Mouse (Mus musculus) forebrain, embryonic 16.5 days (tissue): ENCODE measurements around the gene Dnajb12. TPM values are rescaled to one million over a fixed set of nuclear protein-coding genes. Genes with fewer than 3 reads are reported as not detected.
A peak's percentile ranks its signal among the peaks of the same experiment; 100 is the strongest.
"Not testable (repeated sequence)": the region's sequence is repeated elsewhere in the genome, so short reads cannot be mapped to it uniquely, and the experiment has no call there.

Experiments
- ATAC-seq: fragments of 200-750 bp; cut with Nextera tagmentation; 2 replicates; pipeline ENCODE4 v1.8.0; 2017; ENCODE audit warnings: mild to moderate bottlenecking, moderate library complexity
- H3K27ac ChIP-seq: fragments of 300-500 bp; sonication (generic); 2 replicates; pipeline ENCODE4 v1.5.1; 2014; ENCODE audit warnings: low read length, control low read depth
- H3K27me3 ChIP-seq: fragments of 300-500 bp; sonication (generic); replicated peaks from 2 replicates; pipeline ENCODE4 v1.6.1; 2014; ENCODE audit warnings: low read length; ENCODE audit not compliant: control insufficient read depth, insufficient read depth
- H3K36me3 ChIP-seq: fragments of 300-500 bp; sonication (generic); 2 replicates; pipeline ENCODE4 v1.6.1; 2014; ENCODE audit not compliant: control insufficient read depth, insufficient read depth
- H3K4me1 ChIP-seq: fragments of 300-500 bp; sonication (generic); replicated peaks from 2 replicates; pipeline ENCODE4 v1.6.1; 2014; ENCODE audit warnings: low read length; ENCODE audit not compliant: control insufficient read depth, insufficient read depth
- H3K4me2 ChIP-seq: fragments of 300-500 bp; sonication (generic); 2 replicates; pipeline ENCODE4 v1.6.1; 2014; ENCODE audit warnings: mild to moderate bottlenecking, low read length, control low read depth
- H3K4me3 ChIP-seq: fragments of 300-500 bp; sonication (generic); replicated peaks from 2 replicates; pipeline ENCODE4 v1.5.1; 2014; ENCODE audit warnings: mild to moderate bottlenecking, low read length, control low read depth
- H3K9ac ChIP-seq: fragments of 300-500 bp; sonication (generic); replicated peaks from 2 replicates; pipeline ENCODE4 v1.6.1; 2014; ENCODE audit warnings: low read depth, low read length, control low read depth
- H3K9me3 ChIP-seq: fragments of 300-500 bp; sonication (generic); 2 replicates; pipeline ENCODE4 v1.6.1; 2016; ENCODE audit warnings: low read length; ENCODE audit not compliant: control insufficient read depth
- WGBS: fragments of 180-500 bp; shearing (Covaris S2); extraction: QIAGEN DNeasy Blood & Tissue Kit; methylation state at CpG from one replicate; pipeline ENCODE4 v1.1.7; 2014; 5-methylcytosine and 5-hydroxymethylcytosine counted together
- polyA plus RNA-seq: library from polyadenylated mRNA; unstranded; fragments of >200 nt; fragmentation: Nextera tagmentation; extraction: Ambion mirVana; gene quantifications from 2 replicates; pipeline ENCODE4 v1.2.1, GENCODE M21; 2015

Gene Dnajb12
- polyA plus RNA-seq, 1 experiment from 2014 or later: 18.5 TPM

GRCm38 (mm10) chr10:59864884-59865726 is 14.3 kb upstream of the Dnajb12 start:
- WGBS: 35% methylated on average over 13 of the region's 13 CpGs
- no peak overlapping the region for H3K4me3 ChIP-seq

GRCm38 (mm10) chr10:59868266-59868665 is 11.1 kb upstream of the Dnajb12 start:
- Histone ChIP-seq H3K4me3 (no peak overlapping the region), H3K9me3 (no peaks in the 10 kb centered on the region), H3K4me2 (no peak overlapping the region), H3K27me3 (no peaks in the 10 kb centered on the region), H3K4me1 (peaks cover 9% of the 10 kb centered on the region; the same call in 1 of the 2 replicates), H3K27ac (no peak overlapping the region), H3K36me3 (no peaks in the 10 kb centered on the region), H3K9ac (no peak overlapping the region)
- ATAC-seq: no peak
- 54% methylated on average over 11 of the region's 11 CpGs for WGBS

More at GRCm38 (mm10) chr10:59864884-59865726, 14.3 kb upstream of the Dnajb12 start:
- peak; percentile 82 for ATAC-seq
- no peaks in the 10 kb centered on the region for H3K27me3 ChIP-seq
- H3K4me2 ChIP-seq: no peak overlapping the region
- no peaks in the 10 kb centered on the region for H3K9me3 ChIP-seq
- no peak overlapping the region for H3K27ac ChIP-seq
- no peak overlapping the region for H3K9ac ChIP-seq
- peaks cover 10% of the 10 kb centered on the region; the same call in 1 of the 2 replicates for H3K4me1 ChIP-seq
- no peaks in the 10 kb centered on the region for H3K36me3 ChIP-seq

- no peaks in the 10 kb centered on the region for H3K9me3 ChIP-seq
- no peak for ATAC-seq
- 92% methylated on average over 6 of the region's 6 CpGs for WGBS
Measured at GRCm38 (mm10) chr10:59870038-59870437, 9.3 kb upstream of the Dnajb12 start.

GRCm38 (mm10) chr10:59872651-59873050 is 6.7 kb upstream of the Dnajb12 start:
- 90% methylated on average over 4 of the region's 4 CpGs for WGBS
- ATAC-seq, H3K4me3 ChIP-seq: not testable (repeated sequence)

More at GRCm38 (mm10) chr10:59870038-59870437, 9.3 kb upstream of the Dnajb12 start:
- Histone ChIP-seq H3K4me1 (no peaks in the 10 kb centered on the region), H3K9ac (no peak overlapping the region), H3K27ac (no peak overlapping the region), H3K4me2 (no peak overlapping the region), H3K36me3 (no peaks in the 10 kb centered on the region), H3K4me3 (no peak overlapping the region), H3K27me3 (no peaks in the 10 kb centered on the region)

GRCm38 (mm10) chr10:59873206-59873605 is 6.2 kb upstream of the Dnajb12 start:
- H3K4me3 ChIP-seq: no peak overlapping the region
- no peaks in the 10 kb centered on the region for H3K27me3 ChIP-seq
- WGBS: 91% methylated on average over 5 of the region's 5 CpGs
- no peaks in the 10 kb centered on the region for H3K36me3 ChIP-seq
- no peaks in the 10 kb centered on the region for H3K9me3 ChIP-seq
- no peak overlapping the region for H3K9ac ChIP-seq
- H3K4me1 ChIP-seq: no peaks in the 10 kb centered on the region
- no peak overlapping the region for H3K27ac ChIP-seq
- ATAC-seq: no peak
- no peak overlapping the region for H3K4me2 ChIP-seq

More at GRCm38 (mm10) chr10:59872651-59873050, 6.7 kb upstream of the Dnajb12 start:
- H3K36me3 ChIP-seq, H3K4me1 ChIP-seq, H3K27me3 ChIP-seq, H3K27ac ChIP-seq, H3K9me3 ChIP-seq, H3K4me2 ChIP-seq, H3K9ac ChIP-seq: not testable (repeated sequence)

GRCm38 (mm10) chr10:59873613-59874012 is 5.7 kb upstream of the Dnajb12 start:
- peaks cover 1% of the 10 kb centered on the region for H3K4me1 ChIP-seq
- no peak overlapping the region for H3K27ac ChIP-seq
- H3K27me3 ChIP-seq: no peaks in the 10 kb centered on the region
- H3K4me2 ChIP-seq: no peak overlapping the region
- no peak overlapping the region for H3K9ac ChIP-seq
- 78% methylated on average over 5 of the region's 5 CpGs for WGBS
- no peak for ATAC-seq
- no peaks in the 10 kb centered on the region for H3K9me3 ChIP-seq
- H3K4me3 ChIP-seq: no peak overlapping the region
- H3K36me3 ChIP-seq: no peaks in the 10 kb centered on the region

- no peak overlapping the region for H3K27ac ChIP-seq
- 45% methylated on average over 1 of the region's 1 CpGs for WGBS
- no peaks in the 10 kb centered on the region for H3K36me3 ChIP-seq
- no peak for ATAC-seq
- no peak overlapping the region for H3K4me2 ChIP-seq
- H3K4me3 ChIP-seq: no peak overlapping the region
- H3K9me3 ChIP-seq: no peaks in the 10 kb centered on the region
- H3K27me3 ChIP-seq: no peaks in the 10 kb centered on the region
- H3K9ac ChIP-seq: no peak overlapping the region
- peaks cover 8% of the 10 kb centered on the region for H3K4me1 ChIP-seq
Measured at GRCm38 (mm10) chr10:59875396-59875795, 4.0 kb upstream of the Dnajb12 start.

GRCm38 (mm10) chr10:59876698-59877097 is 2.7 kb upstream of the Dnajb12 start:
- 95% methylated on average over 3 of the region's 4 CpGs for WGBS
- peaks cover 18% of the 10 kb centered on the region for H3K4me1 ChIP-seq

GRCm38 (mm10) chr10:59877421-59878117 is 1.8 kb upstream of the Dnajb12 start:
- H3K4me3 ChIP-seq: no peak overlapping the region
- H3K9me3 ChIP-seq: no peaks in the 10 kb centered on the region
- 79% methylated on average over 15 of the region's 15 CpGs for WGBS
- H3K36me3 ChIP-seq: no peaks in the 10 kb centered on the region
- H3K4me1 ChIP-seq: peaks cover 21% of the 10 kb centered on the region
- H3K9ac ChIP-seq: no peak overlapping the region
- H3K27me3 ChIP-seq: no peaks in the 10 kb centered on the region
- no peak overlapping the region for H3K4me2 ChIP-seq
- ATAC-seq: no peak
- H3K27ac ChIP-seq: no peak overlapping the region

More at GRCm38 (mm10) chr10:59876698-59877097, 2.7 kb upstream of the Dnajb12 start:
- not testable (repeated sequence) for H3K36me3 ChIP-seq, H3K9ac ChIP-seq, H3K27ac ChIP-seq, H3K4me2 ChIP-seq, H3K27me3 ChIP-seq, H3K4me3 ChIP-seq, H3K9me3 ChIP-seq, ATAC-seq
